Mouse (Mus musculus): ENCODE data around the gene Cldn3.

GRCm38 (mm10) chr5:135015497-135015896, 29.5 kb downstream of the Cldn3 start:
- TF ChIP-seq POLR2A (IDR thresholded peaks at IDR 0.05; ENCODE audit: control insufficient read depth, extremely low read depth, insufficient read depth, low read length, poor library complexity) = no peak
- peak; percentile 87; the same call in 1 of the 2 replicates for TF ChIP-seq CTCF (IDR thresholded peaks at IDR 0.05; ENCODE audit: borderline replicate concordance, control insufficient read depth, extremely low read depth, insufficient read depth, low read length, poor library complexity)

All from thymus, adult 2 months (tissue).